Mouse (Mus musculus): Measurements from ENCODE around the gene Rarres2.
A peak's percentile ranks its signal among the peaks of the same experiment; 100 is the strongest.

Rarres2 gene

GRCm38 (mm10) chr6:48578736-48579135, 6.1 kb upstream of the Rarres2 start:
- DNase-seq = no peak

- no peak for DNase-seq
Observed at GRCm38 (mm10) chr6:48573981-48574380, 1.4 kb upstream of the Rarres2 start.

DNA sequence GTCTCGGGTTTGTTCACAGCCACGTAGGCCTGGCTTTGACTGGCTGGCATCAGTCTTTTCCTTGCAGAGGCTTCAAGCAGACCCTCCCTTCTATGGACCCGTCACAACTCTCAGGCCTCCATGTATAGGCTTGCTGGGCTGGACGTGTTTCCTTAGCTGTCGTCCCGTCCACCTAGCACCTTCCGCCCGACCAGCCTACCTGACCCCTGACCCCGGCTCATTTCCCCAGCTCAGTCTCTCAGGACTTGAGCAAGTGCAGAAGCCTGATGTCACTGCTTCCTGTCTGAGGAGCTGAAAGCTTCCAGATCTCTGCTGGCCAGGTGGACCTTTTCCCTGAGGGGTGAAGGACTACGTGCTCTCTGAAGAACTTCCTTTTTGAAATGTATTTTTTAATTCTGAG, 691 bp upstream of the Rarres2 start:
- DNase-seq = peak; percentile 56 to 74

DNA sequence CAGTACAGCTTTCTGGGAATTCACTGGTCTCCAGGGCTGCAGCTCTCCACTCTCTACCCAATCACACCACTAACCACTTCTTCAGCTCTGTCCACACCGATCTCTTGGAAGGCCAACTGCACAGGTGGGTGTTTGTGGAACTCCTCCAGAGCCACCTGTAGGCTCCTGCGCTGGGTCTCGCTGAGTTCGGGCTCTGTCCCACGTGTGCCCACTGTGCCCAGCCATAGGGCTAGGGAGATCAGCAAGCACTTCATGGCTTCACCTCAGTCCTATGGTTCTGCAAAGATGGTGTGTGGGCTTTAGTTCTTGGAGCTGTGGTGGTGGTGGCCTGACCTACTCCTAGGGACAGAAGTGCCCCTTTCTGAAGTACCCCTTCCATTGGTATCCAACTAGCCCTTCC, 575 bp downstream of the Rarres2 start:
- DNase-seq = no peak

GRCm38 (mm10) chr6:48569065-48569807, 3.4 kb downstream of the Rarres2 start:
- DNase-seq = peak in 1 of 2 experiments; percentile 66

DNA sequence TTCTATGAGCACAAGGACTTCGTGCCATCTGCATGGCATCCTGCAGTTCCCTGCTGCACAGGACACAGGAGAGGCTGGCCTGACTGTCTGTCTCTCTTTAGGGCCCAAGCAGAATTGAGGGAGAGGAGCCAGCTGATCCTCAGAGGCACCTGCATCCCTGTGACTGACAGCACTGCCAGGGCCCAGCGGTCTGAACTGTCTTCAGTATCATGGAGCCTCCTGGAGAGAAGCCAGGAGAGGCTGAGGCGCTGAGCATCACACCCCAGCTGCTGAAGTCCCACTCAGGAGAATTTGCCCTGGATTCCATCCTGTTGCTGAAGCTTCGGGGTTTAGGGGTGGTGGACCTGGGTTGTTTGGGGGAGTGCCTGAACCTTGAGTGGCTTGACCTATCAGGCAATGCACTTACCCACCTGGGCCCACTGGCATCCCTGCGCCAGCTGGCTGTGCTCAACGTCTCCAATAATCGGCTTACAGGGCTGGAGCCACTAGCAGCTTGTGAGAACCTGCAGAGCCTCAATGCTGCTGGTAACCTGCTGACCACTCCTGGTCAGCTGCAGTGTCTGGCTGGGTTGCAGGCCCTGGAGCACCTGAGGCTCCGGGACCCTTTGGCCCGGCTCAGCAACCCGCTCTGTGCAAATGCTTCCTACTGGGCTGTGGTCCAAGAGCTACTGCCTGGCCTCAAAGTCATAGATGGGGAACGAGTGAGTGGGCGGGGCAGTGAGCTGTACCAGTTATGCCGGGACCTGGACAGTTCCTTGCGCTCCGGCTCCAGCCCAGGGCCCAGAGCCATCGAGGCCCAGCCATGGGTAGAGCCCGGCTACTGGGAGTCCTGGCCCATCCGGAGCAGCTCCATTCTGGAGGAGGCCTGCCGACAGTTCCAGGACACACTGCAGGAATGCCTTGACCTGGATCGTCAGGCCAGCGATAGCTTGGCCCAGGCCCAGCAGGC, 4.3 kb downstream of the Rarres2 start:
- DNase-seq = peak; percentile 86 to 91

- peak; percentile 92 to 93 for DNase-seq
Observed at GRCm38 (mm10) chr6:48566312-48566711, 6.3 kb downstream of the Rarres2 start.

DNA sequence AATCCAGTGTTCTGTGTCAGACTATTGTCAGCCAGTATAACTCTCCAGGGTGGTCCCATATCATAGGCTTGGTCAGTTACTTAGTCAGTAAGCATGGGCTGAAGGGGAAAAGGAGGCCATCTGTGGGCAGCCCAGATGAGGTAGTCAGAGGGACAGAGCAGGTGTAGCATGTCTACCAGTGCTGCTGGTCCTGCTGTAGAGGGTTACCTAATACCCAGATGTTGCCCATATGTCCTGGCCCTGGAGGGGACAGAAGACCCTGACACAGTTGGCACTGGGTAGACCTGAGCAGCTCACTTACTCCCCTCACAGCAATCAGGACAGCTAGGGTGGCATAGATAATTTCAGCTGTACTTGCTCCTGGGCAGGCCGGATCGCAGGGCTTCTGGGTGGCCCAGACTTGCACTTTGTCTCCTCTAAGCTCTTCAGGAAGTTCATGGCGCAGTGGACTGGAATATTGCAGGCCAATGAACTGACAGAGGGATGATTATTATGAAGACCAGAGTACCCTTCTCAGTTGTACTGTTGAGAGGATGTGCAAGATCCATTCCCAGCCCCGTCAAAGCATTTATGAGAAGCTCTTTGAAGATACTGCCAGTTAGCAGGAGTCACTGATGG, 6.8 kb downstream of the Rarres2 start:
- peak; percentile 24 to 60 for DNase-seq

DNA sequence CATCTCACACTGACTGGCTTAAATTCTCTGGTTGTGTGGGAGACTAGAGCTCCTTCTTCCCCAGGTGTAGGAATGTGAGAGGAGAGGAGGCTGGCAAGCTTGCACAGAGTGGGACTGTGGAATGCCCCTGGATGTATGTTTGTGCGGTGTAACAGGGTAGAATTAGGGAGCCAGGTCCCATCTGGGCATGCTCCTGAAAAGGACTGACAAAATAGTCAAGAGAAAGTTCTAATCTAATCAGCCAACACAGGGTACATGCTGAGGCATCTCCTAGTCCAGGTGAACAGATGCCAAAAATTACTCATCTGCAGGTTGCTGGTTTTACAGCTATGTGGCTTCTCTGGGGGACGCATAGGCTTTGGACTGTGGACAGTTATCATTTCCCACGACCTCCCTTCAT, 16.6 kb downstream of the Rarres2 start:
- DNase-seq = no peak

DNA sequence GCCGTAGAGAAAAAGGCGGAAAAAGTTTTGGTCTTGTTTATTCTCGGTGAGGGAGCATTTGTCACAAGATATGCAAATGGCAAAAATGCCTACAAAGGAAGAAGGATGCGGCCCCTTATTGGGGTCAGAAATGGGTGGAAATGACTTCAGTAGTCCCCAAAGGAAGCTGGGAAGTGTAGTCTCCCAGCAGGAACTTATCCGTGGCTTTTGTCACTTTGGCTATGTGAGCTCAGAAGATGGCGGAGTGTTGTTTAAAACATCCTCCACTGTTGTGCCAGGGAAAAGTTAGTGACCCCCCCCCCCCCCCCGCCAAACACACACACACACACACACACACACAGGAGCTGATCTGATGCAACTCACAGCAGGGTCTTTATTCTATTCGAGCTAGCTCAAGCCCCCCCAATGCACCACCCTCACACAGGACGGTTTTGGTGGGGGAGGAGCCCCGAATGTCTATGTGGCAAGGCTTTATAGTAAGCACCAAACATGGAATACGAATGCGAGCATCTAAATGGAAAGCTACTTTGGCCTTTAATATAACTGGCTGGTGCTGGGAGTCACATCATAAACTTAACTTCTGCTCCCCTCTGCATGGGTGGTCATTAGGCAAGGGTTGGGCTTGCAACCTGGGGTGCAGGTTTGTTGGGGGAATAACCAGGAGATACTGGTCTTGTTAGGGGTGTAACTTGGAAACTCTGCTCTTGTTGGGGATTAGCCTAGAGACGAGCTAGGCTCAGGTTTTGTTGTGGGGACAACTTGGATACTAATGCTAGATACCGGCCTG, 17.3 kb downstream of the Rarres2 start:
- peak; percentile 67 to 81 for DNase-seq

- peak; percentile 98 to 99 for DNase-seq
Observed at GRCm38 (mm10) chr6:48554280-48555103, 18.1 kb downstream of the Rarres2 start, which contains the start of gene Lrrc61. TSS of gene Lrrc61 (plus strand) at chr6:48554796.

DNA sequence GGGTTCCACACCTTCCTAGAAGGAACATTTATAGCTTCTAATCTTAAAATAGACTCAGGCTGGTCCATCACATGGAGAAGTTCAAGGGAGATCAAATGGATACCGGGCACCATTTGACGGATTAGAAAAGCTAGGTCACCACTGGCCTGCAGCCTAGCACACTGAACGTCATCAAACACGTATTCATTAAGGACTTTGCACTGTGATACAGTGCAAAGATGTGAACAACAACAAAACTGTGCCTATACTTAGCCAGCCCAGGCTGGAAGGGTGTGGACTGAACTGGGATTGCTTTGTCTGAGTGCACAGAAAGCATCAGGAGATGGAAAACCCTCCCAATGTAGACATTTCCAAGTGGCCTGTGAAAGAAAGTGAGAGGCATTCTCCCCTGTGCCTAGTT, 18.8 kb downstream of the Rarres2 start:
- no peak for DNase-seq

GRCm38 (mm10) chr6:48552918-48553317, 19.7 kb downstream of the Rarres2 start:
- DNase-seq = peak; percentile 49 to 64

DNA sequence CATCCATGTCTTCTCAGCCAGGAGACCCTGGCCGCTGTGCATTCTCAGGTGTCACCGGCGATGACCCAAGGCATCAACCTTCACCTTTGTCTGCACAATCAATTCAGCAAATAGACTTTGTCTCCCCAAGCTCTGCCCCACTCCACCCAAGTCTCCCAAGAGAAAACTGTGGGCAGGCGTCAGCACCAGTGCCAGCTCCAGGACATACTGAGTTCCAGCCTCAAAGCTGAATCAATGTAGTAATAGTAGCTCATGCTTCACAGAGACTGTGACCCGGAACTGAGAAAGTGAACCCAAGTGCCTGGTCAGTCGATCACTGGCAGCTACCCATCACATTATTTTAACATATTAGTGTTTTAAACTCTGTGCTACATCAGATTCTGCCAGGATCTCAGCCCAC, 24.3 kb downstream of the Rarres2 start:
- peak in 1 of 2 experiments; percentile 33 for DNase-seq

DNA sequence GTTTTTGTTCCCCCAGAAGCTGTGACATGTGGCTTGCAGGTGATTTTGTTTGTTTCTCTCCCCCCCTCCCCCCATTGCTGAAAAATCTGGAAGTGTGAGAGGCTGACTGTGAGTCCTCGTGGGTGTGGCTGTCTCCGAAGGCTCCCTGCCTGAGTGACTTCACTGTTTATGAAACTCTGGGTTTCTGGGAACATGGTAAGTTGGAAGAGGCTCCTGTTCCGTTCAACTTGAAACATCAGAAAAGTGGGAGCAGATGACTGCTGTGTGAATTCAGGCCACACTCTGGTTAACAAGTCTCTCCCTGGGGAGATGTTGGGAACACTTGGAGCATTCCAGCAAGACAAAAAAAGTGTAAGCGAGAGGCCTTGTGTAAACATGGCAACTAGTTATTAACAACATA, 25.7 kb downstream of the Rarres2 start:
- DNase-seq = peak in 1 of 2 experiments; percentile 27

DNA sequence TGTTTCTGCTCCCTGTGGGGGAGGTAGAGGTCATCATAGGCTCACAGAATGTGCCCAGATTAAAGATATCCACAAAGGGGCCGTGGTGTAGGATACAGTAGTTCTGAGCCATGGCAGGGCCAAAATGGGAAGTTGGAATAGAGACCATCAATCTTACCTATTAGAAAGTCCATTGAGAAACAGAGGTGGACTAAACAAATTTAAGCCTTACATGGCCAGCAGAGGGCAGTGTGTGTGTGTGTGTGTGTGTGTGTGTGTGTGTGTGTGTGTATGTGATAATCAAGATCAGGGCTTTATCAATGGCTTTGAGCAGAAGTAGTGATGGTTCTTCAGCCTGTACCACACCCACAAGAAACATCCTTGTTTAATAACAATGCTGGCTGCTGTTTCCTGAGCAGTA, 26.3 kb downstream of the Rarres2 start:
- DNase-seq = peak; percentile 58 to 80

DNA sequence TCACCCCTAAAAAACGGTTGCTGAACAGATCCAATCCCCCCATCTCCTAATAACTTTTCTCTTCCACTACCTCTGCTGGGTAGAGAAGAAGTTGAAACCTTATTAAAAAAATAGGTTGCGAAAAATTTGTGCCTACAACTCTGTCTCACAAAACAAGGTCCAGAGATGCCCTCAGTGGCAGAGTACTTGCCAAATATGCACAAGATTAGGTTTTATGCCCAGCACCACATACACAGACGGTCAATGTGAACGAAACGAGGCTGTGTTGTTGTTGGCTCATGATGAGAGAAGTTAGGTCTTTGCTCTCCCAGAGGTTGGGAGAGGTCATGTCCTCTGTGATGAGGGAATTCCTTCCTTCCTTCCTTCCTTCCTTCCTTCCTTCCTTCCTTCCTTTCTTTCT, 27.3 kb downstream of the Rarres2 start:
- DNase-seq = no peak

DNA sequence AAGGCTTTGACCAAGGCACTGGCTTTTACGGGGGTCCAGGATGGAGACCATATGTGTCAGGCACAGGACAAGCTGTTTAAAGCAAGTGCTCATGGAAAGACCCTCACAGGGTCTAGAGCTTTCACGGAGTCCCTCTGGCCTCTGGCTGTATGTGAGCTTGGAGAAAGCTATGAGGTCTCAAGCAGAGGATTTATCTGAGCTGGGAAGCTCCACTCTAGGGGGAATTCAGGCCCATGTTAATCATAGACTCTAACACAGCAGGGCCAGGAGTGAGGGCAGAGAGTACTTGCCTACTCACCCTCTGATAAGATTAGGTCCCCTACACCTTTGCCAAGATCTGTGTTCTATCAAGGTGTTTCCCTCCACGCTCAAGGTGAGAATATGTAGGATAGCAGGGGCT, 30.0 kb downstream of the Rarres2 start:
- DNase-seq = no peak

- peak; percentile 66 to 69 for DNase-seq
Observed at GRCm38 (mm10) chr6:48541560-48542450, 30.8 kb downstream of the Rarres2 start.

- no peak for DNase-seq
Observed at GRCm38 (mm10) chr6:48540721-48541120, 31.9 kb downstream of the Rarres2 start.
